Comparison of ENCODE assay signal across 8 mouse cellular contexts in genomic region chr19:42170025-42170969, GRCm38 (mm10). TPM values are rescaled to one million over a fixed set of nuclear protein-coding genes. Genes with fewer than 3 reads are reported as not detected.
DNase-seq lines count a peak whose midpoint lies in the region; ATAC-seq and TF ChIP-seq lines count a peak whose summit lies in the region.

No protein-coding gene starts in this region.

- 2% methylated on average over 56 of the region's 56 CpGs for WGBS in heart, embryonic 10.5 days
- WGBS in kidney, embryonic 15.5 days: 2% methylated on average over 49 of the region's 56 CpGs

- no peaks in the 10 kb centered on the region for H3K36me3 ChIP-seq in heart, embryonic 10.5 days
- no peaks in the 10 kb centered on the region for H3K36me3 ChIP-seq in kidney, embryonic 15.5 days

- peak; percentile 89 for ATAC-seq in kidney, embryonic 15.5 days (replicated peaks; ENCODE audit: low FRiP score)
- peak; percentile 60 for ATAC-seq in monocyte, adult 5-6 weeks (replicated peaks; ENCODE audit: insufficient number of reproducible peaks, low FRiP score, low TSS enrichment, poor library complexity, severe bottlenecking)

- peak; percentile 96 for DNase-seq in A20 (ENCODE audit: low read depth, low spot score)
- DNase-seq in heart, embryonic 10.5 days (ENCODE audit: low spot score): peak; percentile 96
- peak; percentile 97 for DNase-seq in liver
- DNase-seq in spleen, postnatal 4 days (ENCODE audit: low spot score in 2 of 2): peak; percentile 94 to 97

- TF ChIP-seq POLR2A in bone marrow macrophage, adult 2 months (IDR thresholded peaks at IDR 0.05; ENCODE audit: borderline replicate concordance, low read depth, low read length): no peak
- peak; percentile 86 for TF ChIP-seq POLR2A in embryonic fibroblast, embryonic 13.5 days (IDR thresholded peaks at IDR 0.05; ENCODE audit: low read depth, low read length)

- H3K4me2 ChIP-seq in kidney, embryonic 15.5 days: peak overlapping the region; percentile 81

- TF ChIP-seq CTCF in bone marrow macrophage, adult 2 months (IDR thresholded peaks at IDR 0.05; ENCODE audit: low read depth, low read length): no peak
- TF ChIP-seq CTCF in embryonic fibroblast, embryonic 13.5 days (IDR thresholded peaks at IDR 0.05; ENCODE audit: borderline replicate concordance, insufficient read depth, low read length): no peak

- no peak overlapping the region for H3K27ac ChIP-seq in bone marrow macrophage, adult 2 months (ENCODE audit: insufficient read depth, low read depth, low read length)
- no peak overlapping the region for H3K27ac ChIP-seq in embryonic fibroblast, embryonic 13.5 days (ENCODE audit: insufficient read depth, low read length)
- peak overlapping the region; percentile 89 for H3K27ac ChIP-seq in heart, embryonic 10.5 days
- H3K27ac ChIP-seq in kidney, embryonic 15.5 days: peak overlapping the region; percentile 79

- H3K4me1 ChIP-seq in bone marrow macrophage, adult 2 months (ENCODE audit: control insufficient read depth, insufficient read depth, low read length): peaks cover 18% of the 10 kb centered on the region
- H3K4me1 ChIP-seq in embryonic fibroblast, embryonic 13.5 days (ENCODE audit: control insufficient read depth, insufficient read depth, low read length): 0 out of 2 replicates have a peak, but pooled peaks cover 5% of the 10 kb centered on the region
- H3K4me1 ChIP-seq in heart, embryonic 10.5 days: peaks cover 13% of the 10 kb centered on the region
- peaks cover 48% of the 10 kb centered on the region for H3K4me1 ChIP-seq in kidney, embryonic 15.5 days

- peak overlapping the region; percentile 81 for H3K9ac ChIP-seq in kidney, embryonic 15.5 days

- H3K9me3 ChIP-seq in heart, embryonic 10.5 days: no peaks in the 10 kb centered on the region
- H3K9me3 ChIP-seq in kidney, embryonic 15.5 days (replicated peaks): no peaks in the 10 kb centered on the region

- H3K27me3 ChIP-seq in heart, embryonic 10.5 days (ENCODE audit: insufficient read depth, poor library complexity, severe bottlenecking): peaks cover 30% of the 10 kb centered on the region
- H3K27me3 ChIP-seq in kidney, embryonic 15.5 days: peaks cover 24% of the 10 kb centered on the region

- peak overlapping the region; percentile 93 for H3K4me3 ChIP-seq in bone marrow macrophage, adult 2 months (ENCODE audit: insufficient read depth, low read length)
- peak overlapping the region; percentile 66 for H3K4me3 ChIP-seq in embryonic fibroblast, embryonic 13.5 days (ENCODE audit: insufficient read depth, low read length)
- H3K4me3 ChIP-seq in heart, embryonic 10.5 days: peak overlapping the region; percentile 98
- H3K4me3 ChIP-seq in kidney, embryonic 15.5 days (replicated peaks): peak overlapping the region; percentile 82

RNA-seq across cellular contexts. Expression of gene Zfyve27, which starts 6.5 kb away (rescaled TPM):
- 30.7 and 32.3 TPM in 2 replicates for polyA plus RNA-seq in bone marrow macrophage, adult 2 months (2012; ENCODE audit: insufficient read depth, insufficient read length, missing spikeins)
- polyA plus RNA-seq in embryonic fibroblast, embryonic 13.5 days (2011; ENCODE audit: insufficient read length, low read depth, missing spikeins): 13.3 and 15.4 TPM in 2 replicates
- 23.9 and 27.8 TPM in 2 replicates for polyA plus RNA-seq in heart, embryonic 10.5 days (2016; fragmentation: Nextera tagmentation; extraction: Ambion mirVana)
- polyA plus RNA-seq in kidney, embryonic 15.5 days (2015; fragmentation: Nextera tagmentation; extraction: Ambion mirVana): 26.5 and 29.4 TPM in 2 replicates
- total RNA-seq in monocyte, adult 5-6 weeks (2017): 43.3 to 59.7 TPM (median 44.3 TPM) in 3 replicates

RNA-seq across cellular contexts. Expression of gene Marveld1, which starts 23.1 kb away (rescaled TPM):
- 32.4 TPM in 2 replicates for polyA plus RNA-seq in bone marrow macrophage, adult 2 months (2012; ENCODE audit: insufficient read depth, insufficient read length, missing spikeins)
- 64.5 and 68.2 TPM in 2 replicates for polyA plus RNA-seq in embryonic fibroblast, embryonic 13.5 days (2011; ENCODE audit: insufficient read length, low read depth, missing spikeins)
- 6.5 and 8.1 TPM in 2 replicates for polyA plus RNA-seq in heart, embryonic 10.5 days (2016; fragmentation: Nextera tagmentation; extraction: Ambion mirVana)
- polyA plus RNA-seq in kidney, embryonic 15.5 days (2015; fragmentation: Nextera tagmentation; extraction: Ambion mirVana): 9.7 and 9.8 TPM in 2 replicates
- total RNA-seq in monocyte, adult 5-6 weeks (2017): 4.6 to 15.8 TPM (median 7.2 TPM) in 3 replicates

RNA-seq across cellular contexts. Expression of gene Sfrp5, which starts 31.8 kb away (rescaled TPM):
- not detected in 2 replicates for polyA plus RNA-seq in bone marrow macrophage, adult 2 months (2012; ENCODE audit: insufficient read depth, insufficient read length, missing spikeins)
- polyA plus RNA-seq in embryonic fibroblast, embryonic 13.5 days (2011; ENCODE audit: insufficient read length, low read depth, missing spikeins): not detected in 2 replicates
- polyA plus RNA-seq in heart, embryonic 10.5 days (2016; fragmentation: Nextera tagmentation; extraction: Ambion mirVana): 7.9 and 18.6 TPM in 2 replicates
- 1.2 and 2.1 TPM in 2 replicates for polyA plus RNA-seq in kidney, embryonic 15.5 days (2015; fragmentation: Nextera tagmentation; extraction: Ambion mirVana)
- total RNA-seq in monocyte, adult 5-6 weeks (2017): not detected in 3 replicates

RNA-seq across cellular contexts. Expression of gene Avpi1, which starts 41.4 kb away (rescaled TPM):
- 16.9 and 21.3 TPM in 2 replicates for polyA plus RNA-seq in bone marrow macrophage, adult 2 months (2012; ENCODE audit: insufficient read depth, insufficient read length, missing spikeins)
- 18.4 TPM in 2 replicates for polyA plus RNA-seq in embryonic fibroblast, embryonic 13.5 days (2011; ENCODE audit: insufficient read length, low read depth, missing spikeins)
- 29.0 and 32.7 TPM in 2 replicates for polyA plus RNA-seq in heart, embryonic 10.5 days (2016; fragmentation: Nextera tagmentation; extraction: Ambion mirVana)
- 21.5 and 22.6 TPM in 2 replicates for polyA plus RNA-seq in kidney, embryonic 15.5 days (2015; fragmentation: Nextera tagmentation; extraction: Ambion mirVana)
- total RNA-seq in monocyte, adult 5-6 weeks (2017): 3.7 to 6.4 TPM (median 4.2 TPM) in 3 replicates

Comparison
In these comparisons a context has a peak if more than half of its experiments do, and no peak if none do; other contexts are left out.
1. H3K27ac ChIP-seq: peak in heart, embryonic 10.5 days (single experiment) and kidney, embryonic 15.5 days (single experiment); none in bone marrow macrophage, adult 2 months (single experiment) and embryonic fibroblast, embryonic 13.5 days (single experiment).
2. Peak in every context shown above with its lines, with median percentiles within 50 percentile points of each other: DNase-seq and H3K4me3 ChIP-seq.